Mouse (Mus musculus) heart, adult 11 months (tissue): Measurements from ENCODE around the gene Lfng.
A peak's percentile ranks its signal among the peaks of the same experiment; 100 is the strongest.

Source experiments
- DNase-seq: peaks from one replicate; pipeline ENCODE4 v3.0.0; 2022

Gene Lfng

DNA sequence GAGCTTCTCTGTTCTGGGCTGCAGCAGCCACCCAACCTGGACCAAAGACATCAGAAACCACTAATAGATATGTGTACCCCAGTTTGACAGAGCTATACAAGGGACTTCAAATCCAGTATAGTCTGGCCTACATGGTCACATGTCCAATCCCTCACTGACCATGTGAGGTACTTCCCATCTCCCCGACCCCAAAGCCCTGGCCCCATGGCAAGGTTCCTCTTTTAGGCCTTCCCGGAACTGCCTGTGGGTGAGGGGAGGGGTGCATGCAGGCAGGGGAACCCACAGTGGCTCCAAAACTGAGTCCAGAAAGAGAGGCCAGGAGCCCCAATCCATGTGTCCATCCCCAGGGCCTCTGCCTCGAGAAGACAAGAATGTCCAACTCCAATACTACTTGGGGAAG is 35.0 kb downstream of the Lfng start:
- DNase-seq, result peak; percentile 98

DNA sequence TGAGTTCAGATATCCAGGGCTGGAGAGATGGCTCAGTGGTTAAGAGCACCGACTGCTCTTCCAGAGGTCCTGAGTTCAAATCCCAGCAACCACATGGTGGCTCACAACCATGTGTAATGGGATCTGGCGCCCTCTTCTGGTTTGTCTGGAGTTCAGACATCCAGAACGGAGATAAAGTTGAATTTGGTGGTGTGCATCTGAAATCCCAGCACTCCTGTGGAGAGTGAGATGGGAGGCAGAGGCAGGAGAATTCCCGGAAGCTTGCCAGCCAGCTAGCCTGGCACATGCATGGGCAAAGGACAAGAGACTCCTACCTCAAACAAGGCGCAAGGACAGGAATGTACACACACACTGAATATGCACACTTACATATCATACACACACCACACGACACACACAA is 37.1 kb downstream of the Lfng start:
- peak; percentile 90 for DNase-seq

DNA sequence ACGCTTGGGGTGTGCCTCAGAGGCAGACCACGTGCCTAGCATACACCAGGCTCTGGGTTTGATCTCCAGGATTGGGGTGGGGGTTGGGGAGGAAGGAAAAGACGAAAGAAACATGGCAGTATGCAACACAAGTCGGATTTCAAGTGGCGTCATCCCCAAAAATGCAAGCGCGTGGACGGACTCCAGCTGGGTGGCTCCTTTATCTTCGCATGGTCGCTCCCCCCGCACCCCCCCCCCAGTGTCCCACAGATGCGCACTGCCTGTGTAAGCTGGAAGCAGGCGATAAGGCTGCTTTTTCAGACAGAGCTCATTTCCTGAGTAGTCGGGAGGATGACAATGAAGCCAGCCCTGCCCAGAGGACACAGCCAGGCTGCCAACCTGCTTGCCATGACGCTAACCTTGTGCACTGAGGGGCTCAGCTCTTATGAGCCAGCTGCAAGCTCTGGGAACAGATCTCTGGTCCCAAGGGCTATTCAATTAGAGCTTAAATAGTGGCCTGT is 37.6 kb downstream of the Lfng start:
- peak; percentile 95 for DNase-seq

GRCm38 (mm10) chr5:140645454-140645853 is 38.3 kb downstream of the Lfng start:
- no peak for DNase-seq

GRCm38 (mm10) chr5:140646171-140646570 is 39.1 kb downstream of the Lfng start:
- DNase-seq, result peak; percentile 91

DNA sequence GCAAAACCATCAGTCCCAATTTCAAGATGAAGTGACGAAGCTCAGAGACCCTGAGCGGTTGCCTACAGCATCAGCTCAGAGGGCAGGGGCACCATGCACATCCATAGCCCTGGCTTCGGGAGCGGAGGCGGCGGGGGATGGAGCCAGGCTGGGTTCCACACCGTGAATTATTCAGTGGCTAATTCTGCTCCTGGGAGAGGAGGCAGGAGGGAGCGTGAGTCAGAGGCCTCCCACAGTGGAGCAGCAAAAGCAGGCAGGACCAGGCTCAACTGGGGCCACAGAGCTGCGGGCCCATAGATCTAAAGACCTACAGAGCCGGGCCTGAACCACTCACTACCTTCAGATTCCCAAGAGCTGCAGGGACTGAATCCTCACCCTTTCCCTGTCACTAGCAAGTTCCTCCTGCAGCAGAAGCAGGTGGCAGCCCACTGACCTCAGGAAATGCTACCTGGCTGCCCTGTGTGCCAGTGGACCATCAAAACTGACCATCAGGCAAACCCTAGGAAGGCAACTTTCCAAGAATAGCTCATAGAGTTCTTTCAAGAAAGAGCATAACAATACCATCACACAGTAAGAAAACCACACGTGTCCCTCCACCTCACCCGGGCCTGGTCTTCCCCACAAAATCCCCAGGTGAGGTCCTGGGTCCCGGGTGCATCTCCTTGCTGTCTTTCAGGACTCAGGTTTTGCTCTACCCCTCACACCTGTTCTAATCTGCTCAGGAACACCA is 40.1 kb downstream of the Lfng start:
- peak; percentile 92 for DNase-seq

DNA sequence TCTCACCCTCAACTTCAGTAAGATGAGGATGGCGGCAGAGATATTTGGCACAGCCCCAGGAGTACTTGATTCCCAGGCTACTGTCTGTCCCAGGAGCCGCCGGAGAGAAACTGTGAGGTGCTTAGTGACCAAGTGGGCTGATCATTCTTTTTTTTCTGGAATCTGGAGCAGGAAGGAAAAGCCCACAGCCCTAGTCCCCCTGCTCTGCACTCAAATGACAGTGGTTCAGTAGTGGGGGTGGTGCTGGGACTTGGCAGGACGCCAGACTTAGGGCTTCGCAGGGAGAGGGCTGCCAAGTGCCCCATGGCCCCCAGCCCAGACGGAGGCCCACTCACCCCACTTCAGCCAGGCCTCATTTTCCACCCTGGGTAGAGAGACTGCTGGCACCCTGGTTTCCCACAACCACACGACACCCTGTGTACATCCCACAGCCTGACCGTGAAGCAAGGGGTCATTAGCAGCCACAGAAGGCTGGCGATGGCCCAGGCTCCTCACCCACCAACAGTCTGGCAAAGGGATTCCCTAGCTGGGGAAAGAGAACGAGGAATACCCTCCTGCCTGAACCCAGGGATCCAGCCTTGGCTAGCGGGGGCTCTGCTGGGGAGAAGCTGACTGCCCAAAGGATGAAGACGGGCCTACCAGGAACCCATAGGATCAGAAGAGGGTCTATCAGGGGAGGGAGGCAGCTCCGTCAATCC is 40.9 kb downstream of the Lfng start:
- peak; percentile 96 for DNase-seq

- DNase-seq, result no peak
These were observed 41.5 kb downstream of the Lfng start, which contains the start of gene Ttyh3 for GRCm38 (mm10) chr5:140648519-140649100. TSS of gene Ttyh3 (minus strand) at chr5:140649031.

DNA sequence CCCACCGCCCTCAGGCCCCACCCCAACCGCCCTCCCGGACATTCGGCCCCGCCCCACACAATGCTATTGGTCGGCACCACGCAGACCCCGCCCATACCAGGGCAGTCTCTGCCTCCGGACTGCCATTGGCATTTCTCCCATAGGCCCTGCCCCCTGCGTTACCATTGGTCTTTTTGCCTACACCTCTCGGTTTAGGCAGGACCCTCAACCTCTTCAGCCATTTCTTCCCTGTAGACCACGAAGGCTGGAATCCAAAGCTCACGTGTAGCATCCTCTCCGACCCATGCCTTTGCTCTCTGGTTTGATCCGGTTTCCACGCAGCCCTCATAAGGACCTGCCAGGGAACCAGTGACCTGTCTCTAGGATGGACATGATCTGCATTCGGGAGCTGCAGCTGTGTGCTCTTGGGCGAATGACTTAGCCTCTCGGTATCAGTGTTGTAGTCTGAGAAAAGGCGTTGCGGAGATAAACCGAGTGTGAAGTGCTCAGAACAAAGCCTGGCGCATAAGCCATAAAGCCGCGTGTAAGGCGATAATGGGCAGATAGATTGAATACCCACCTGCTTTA is 42.1 kb downstream of the Lfng start:
- DNase-seq, result peak; percentile 100

DNA sequence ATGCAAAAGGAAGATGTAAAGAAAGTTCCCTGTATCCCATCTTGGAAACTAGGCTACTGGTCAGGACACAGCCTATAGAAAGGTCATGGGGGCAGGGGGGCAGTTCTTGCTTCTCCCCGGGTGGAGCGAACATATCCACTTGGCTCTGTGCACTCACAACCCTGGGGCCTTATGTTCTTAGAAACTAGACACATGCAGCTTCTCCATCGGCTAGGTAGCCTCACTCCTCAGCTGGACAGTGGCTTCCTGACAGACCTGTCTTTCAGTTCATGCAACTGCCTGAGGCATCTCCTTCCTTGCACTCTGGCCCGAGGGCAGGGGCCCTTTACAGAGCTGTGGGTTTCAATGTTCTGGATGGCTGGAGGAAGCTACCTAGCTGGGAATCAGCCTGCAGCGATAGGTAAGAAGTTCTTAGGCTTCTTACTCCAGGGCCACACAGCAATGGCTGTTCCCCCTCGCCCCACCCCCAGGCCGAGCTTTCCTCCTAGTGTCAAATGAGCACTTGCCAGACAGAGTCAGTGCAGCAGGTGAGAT is 42.8 kb downstream of the Lfng start:
- peak; percentile 93 for DNase-seq

GRCm38 (mm10) chr5:140651231-140651630 is 44.1 kb downstream of the Lfng start:
- DNase-seq, result peak; percentile 91

DNA sequence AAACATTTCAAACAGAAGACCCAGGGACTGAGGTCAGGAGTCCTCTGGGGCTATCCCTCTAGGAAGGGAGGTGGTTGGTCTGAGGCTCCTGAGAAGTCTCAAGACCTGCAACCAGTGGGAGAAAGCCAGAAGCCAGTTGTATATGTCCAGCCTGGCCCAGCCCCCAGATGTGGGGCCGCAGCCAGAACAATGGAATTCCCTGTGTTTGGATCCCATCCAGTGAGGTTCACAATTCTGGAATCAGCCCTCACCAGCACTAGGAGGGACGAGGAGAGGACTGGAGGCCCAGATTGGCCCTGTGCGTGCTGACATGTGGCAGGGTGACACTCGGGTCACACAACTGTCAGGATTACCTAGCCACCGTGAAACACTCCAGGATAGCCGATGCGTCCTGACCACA is 45.5 kb downstream of the Lfng start:
- DNase-seq, result peak; percentile 93

DNA sequence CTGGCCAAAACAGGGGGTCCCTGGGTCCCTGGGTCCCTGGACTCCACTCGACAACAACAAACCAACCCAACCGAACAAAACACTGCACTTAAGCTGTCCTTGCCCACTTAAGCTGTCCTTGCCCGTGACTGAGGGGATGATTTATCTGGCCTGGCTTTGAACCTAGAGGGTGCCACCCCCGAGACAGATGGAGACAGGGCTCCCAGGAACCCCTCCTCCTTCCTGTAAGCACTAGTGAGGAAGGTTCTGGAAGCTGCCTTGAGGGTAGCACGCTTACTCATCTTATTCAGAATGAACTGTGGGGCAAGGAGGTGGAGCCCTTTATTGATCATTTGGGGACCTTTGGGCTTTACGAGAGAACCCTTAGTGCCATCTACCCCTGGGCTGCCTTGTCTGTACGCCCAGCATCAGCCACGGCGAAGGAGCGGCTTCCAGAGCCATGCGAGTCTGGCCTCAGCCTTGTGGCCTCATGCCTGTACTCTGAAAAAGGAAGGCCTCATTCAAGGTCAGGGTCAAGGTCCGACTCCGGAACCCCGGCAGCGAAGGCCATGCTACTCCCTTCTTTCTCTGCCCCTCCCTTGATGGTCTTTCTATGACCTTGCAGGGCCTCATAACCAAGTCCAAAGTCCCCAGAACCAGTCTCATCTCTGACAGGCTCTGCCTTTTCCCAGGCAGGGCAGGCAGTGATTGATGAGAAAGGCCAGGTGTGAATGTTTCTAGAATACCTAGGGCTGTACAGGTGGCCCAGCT is 47.2 kb downstream of the Lfng start:
- no peak for DNase-seq

- DNase-seq, result no peak
These were observed 52.6 kb downstream of the Lfng start for GRCm38 (mm10) chr5:140659607-140660272.

GRCm38 (mm10) chr5:140660398-140660797 is 53.3 kb downstream of the Lfng start:
- no peak for DNase-seq

GRCm38 (mm10) chr5:140661427-140661826 is 54.3 kb downstream of the Lfng start:
- no peak for DNase-seq

DNA sequence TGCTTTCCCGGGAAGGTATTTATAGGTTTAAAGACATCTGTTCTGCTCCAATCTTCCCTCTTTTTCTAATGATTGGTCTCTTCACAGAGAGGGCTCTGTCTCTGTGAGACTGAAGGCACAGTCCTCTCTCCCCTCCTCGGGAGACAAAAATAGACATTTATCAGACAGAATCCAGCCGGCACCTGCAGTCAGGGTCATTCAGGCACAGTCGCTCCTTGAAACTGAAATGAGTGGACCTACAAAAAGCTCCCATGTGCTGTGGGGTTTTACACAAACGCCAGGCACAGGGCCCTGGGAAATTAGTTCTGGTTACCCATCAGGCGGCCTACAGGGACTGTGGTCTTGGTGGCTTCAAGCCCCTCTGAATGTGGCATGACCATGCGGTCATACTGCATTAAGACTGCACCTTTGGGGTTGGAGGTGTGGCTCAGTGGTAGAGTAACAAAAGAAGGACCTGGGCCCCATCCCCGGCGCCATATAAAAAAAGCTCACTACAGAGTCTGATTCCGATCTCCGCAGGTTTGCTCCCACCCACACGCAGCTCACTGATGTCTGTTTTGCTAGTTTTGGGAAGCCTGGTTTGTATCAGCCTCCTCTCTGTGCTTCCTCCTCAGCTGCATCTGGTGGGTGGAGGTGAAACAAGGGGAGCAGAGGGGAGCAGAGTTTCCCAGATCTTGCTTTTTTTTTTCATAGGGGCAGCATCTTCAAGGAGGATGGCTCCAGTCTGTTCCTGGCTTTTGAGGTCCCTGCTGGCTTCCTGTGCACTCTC is 54.9 kb downstream of the Lfng start:
- DNase-seq, result no peak

DNA sequence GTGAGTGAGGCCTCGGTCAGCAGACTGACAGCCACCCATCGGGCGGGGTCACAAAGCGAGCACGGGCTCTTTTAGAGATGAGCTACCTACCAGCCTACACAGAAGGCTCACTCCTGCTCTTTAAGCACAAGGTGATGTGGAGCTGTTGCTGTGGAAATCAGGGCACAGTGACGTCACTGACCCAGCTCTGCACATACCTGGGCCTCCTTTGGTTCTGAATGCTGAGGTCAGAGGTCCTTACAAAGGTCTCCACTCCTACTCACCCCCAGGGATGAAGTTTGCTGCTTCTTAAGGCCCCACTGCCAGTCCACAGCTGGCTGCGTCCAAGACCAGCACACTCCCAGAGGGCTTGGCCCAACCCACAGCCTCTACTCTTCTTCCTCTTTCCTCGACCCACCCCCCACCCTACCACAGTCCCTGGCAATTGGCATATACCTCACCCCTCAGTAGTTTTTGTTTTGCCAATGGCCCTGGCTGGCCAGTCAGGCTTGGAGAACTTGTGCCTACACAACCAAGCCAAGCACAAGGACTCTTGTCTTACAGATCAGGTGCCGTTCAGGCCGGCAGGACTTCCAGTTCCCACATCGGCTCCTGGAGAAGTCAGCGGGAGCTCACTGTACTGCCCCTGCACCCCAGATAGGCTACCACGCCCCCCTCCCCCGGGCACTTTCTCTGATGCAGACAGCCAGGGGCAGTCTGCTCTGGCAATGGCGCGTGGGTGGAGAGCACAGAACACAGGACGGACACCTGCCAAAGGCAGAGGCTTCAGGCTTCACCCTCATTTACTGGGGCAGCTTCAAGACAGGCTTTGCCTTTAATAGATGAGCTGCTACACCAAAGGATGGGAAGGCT is 55.8 kb downstream of the Lfng start:
- no peak for DNase-seq

DNA sequence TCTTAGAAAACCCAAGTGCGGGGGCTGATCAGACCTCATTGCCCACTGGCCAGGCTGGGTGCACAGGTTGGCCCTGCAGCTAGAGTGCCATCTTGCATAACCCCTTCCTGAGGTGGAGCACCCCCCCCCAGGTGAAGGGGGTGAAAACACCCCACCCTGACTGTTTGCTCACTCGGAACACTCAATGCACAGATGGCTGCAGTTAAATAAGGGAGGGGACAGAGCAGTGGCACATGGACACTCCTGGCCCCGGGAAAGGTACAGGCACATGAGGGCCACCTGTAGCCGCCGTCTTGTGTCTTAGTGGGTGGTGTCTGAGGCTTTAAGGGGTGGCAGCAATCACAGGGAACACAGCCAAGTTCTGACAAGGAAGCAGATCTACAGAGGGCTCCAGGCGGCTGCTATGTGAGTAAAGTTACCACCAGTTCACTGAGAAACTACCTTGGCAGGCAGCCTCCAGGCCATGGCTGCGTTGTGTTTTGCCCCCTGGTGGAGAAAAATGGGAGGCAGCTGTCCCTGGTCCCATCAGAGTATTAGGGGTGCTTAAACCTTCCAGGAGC is 56.6 kb downstream of the Lfng start:
- peak; percentile 96 for DNase-seq
